Mouse (Mus musculus) adrenal gland, postnatal 4 days (tissue): ENCODE measurements around the gene Pnmt. TPM values are rescaled to one million over a fixed set of nuclear protein-coding genes. Genes with fewer than 3 reads are reported as not detected.

ENCODE experiments used
- DNase-seq, 2 experiments: peaks; one replicate each; pipeline ENCODE4 v3.0.0; 2021 to 2022; ENCODE audit warnings: low spot score in 2 of 2, mixed read lengths in 2 of 2
- total RNA-seq, 2 experiments: library from RNA; stranded (reverse); gene quantifications; 2 replicates each; pipeline ENCODE4 v1.2.3; 2021

Pnmt gene
- total RNA-seq, 2 experiments from 2014 or later: 686 to 903 TPM

- no peak for DNase-seq
Measured at GRCm38 (mm10) chr11:98412797-98413301, 26.6 kb downstream of the Pnmt start.

DNA sequence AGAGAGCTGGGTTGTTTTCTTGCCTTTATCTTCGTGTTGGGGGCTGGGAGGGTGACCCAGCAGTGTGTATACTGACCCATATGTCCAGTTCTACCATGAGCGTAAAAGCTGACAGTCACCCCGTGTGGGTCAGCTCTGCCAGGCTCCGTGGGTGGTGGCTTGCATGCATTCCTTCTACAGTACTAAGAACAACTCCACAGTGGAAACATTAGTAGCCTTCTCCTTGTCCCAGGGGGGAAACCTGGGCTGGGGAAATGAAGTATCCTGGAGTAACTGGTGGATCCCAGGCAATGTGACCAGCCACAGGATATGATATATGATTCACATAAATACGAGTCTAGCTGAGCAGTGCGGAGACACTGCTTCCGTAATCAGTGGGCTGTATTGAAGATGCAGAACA is 27.5 kb downstream of the Pnmt start:
- no peak for DNase-seq

- DNase-seq: no peak
Measured at GRCm38 (mm10) chr11:98414162-98414561, 27.9 kb downstream of the Pnmt start.

- DNase-seq: no peak
Measured at GRCm38 (mm10) chr11:98417074-98417473, 30.8 kb downstream of the Pnmt start.

DNA sequence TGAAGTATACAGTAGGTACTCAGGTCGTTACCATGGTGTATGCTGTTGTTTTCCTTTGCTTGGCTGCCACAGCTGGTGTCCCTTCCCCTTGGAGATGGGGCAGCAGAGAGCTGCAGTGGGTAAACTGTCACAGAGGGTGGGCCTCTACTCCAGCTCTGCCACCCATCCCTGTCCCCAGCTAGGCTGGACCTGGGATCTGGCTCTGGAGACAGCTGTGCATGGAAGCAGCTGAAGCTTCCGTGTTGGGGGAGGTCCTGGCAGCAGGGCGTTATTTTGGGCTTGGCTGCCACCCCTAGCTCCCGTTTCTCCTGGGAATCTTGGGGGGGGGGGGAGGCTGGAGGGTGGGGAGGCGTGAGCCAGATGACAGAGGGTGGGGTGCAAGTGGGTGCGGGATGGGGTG is 32.0 kb downstream of the Pnmt start:
- DNase-seq: no peak

GRCm38 (mm10) chr11:98418939-98419547 is 32.8 kb downstream of the Pnmt start:
- DNase-seq: no peak

DNA sequence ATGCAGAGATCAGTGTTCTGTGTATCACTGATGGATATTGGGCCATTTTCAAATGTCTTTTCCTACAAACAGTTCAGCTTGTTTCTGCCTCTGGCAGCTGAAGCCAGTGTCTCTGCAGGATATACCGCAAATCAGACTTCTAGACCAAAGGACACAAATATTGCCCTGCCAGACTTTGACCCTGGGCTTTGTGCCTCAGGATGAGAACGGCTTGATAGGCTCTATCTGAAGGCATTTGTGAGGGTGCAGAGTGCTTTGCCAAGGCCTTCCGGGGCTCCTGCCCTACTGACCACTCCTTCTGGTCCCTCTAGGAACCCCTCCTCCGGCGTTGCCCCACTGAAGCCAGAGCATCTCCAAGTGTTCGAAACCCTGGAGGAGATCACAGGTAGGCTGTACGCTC is 40.3 kb downstream of the Pnmt start:
- DNase-seq: no peak

GRCm38 (mm10) chr11:98428436-98428835 is 42.2 kb downstream of the Pnmt start:
- DNase-seq: no peak

- DNase-seq: no peak
Measured at GRCm38 (mm10) chr11:98431743-98432502, 45.7 kb downstream of the Pnmt start.

DNA sequence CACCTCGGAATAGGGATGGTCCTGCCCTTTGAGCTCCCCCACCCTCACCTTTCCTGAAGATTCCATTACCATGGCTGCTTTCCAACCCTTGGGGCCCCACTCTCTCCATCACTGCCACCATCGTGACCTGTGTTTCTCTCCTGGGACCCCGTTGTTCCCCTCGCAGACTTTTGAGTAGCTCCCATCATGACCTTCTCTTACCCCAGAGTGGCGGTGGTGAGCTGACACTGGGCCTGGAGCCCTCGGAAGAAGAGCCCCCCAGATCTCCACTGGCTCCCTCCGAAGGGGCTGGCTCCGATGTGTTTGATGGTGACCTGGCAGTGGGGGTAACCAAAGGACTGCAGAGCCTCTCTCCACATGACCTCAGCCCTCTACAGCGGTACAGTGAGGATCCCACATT is 49.5 kb downstream of the Pnmt start:
- no peak for DNase-seq

- DNase-seq: no peak
Measured at GRCm38 (mm10) chr11:98437441-98437840, 51.2 kb downstream of the Pnmt start.

Other genes starting within 250 kb of the Pnmt start
- gene Fbxl20, start 236.0 kb upstream of the Pnmt start, total RNA-seq: 10 to 100 TPM; 45.0 to 45.6 TPM
- gene Med1, start 193.2 kb upstream of the Pnmt start, total RNA-seq: 10 to 100 TPM; 60.9 to 62.4 TPM
- 10 to 100 TPM; 50.8 to 53.8 TPM for gene Cdk12, start 183.4 kb upstream of the Pnmt start, total RNA-seq
- under 1 TPM in 1 of 2 experiments, not detected in 1; 0.34 TPM for gene Neurod2, start 56.8 kb upstream of the Pnmt start, total RNA-seq
- gene Ppp1r1b, start 38.0 kb upstream of the Pnmt start, total RNA-seq: 1 to 10 TPM; 1.3 to 1.9 TPM
- 10 to 100 TPM; 30.3 to 30.9 TPM for gene Stard3, start 28.1 kb upstream of the Pnmt start, total RNA-seq
- gene Tcap, start 2.6 kb upstream of the Pnmt start, total RNA-seq: 10 to 100 TPM in 1 of 2 experiments, 1 to 10 TPM in 1; 8.6 to 16.7 TPM
- 10 to 100 TPM in 1 of 2 experiments, 1 to 10 TPM in 1; 9.7 to 11.0 TPM for gene Pgap3, start 14.0 kb downstream of the Pnmt start, total RNA-seq
- gene Erbb2, start 26.0 kb downstream of the Pnmt start, total RNA-seq: 10 to 100 TPM; 10.8 to 19.4 TPM
- gene Mien1, start 52.5 kb downstream of the Pnmt start, total RNA-seq: 10 to 100 TPM; 53.5 to 55.3 TPM
- gene Grb7, start 59.9 kb downstream of the Pnmt start, total RNA-seq: 10 to 100 TPM in 1 of 2 experiments, 1 to 10 TPM in 1; 5.9 to 10.3 TPM
- gene Ikzf3, start 159.6 kb downstream of the Pnmt start, total RNA-seq: 1 to 10 TPM in 1 of 2 experiments, under 1 TPM in 1; 0.36 to 1.4 TPM
- under 1 TPM in 1 of 2 experiments, not detected in 1; 0.45 TPM for gene Zpbp2, start 164.6 kb downstream of the Pnmt start, total RNA-seq
- 10 to 100 TPM; 74.7 to 84.1 TPM for gene Ormdl3, start 200.9 kb downstream of the Pnmt start, total RNA-seq
- not detected for gene Lrrc3c, start 211.8 kb downstream of the Pnmt start, total RNA-seq
- gene Gm12355, start 239.2 kb downstream of the Pnmt start, total RNA-seq: 10 to 100 TPM; 23.3 to 26.6 TPM
- gene Gsdma3, start 239.9 kb downstream of the Pnmt start, total RNA-seq: 10 to 100 TPM; 12.0 to 14.5 TPM